Mouse (Mus musculus): ENCODE measurements at regions not wholly inside any gene's neighbourhood (a gene's known extent, or its start where the extent isn't known, plus 50 kb on each side); places are given as distances from the start of the nearest gene placed in this dataset.

GRCm38 (mm10) chr2:108660697-108661388 is 619.7 kb upstream of the Kif18a start:
- TF ChIP-seq CTCF (IDR thresholded peaks at IDR 0.05) (no peak), EP300 (IDR thresholded peaks at IDR 0.05; ENCODE audit: insufficient read depth, low read depth, low read length) (no peak), POLR2A (IDR thresholded peaks at IDR 0.05; ENCODE audit: insufficient read depth, low read depth, low read length) (no peak)

Data from heart, adult 2 months (tissue).